33 mouse cellular contexts compared by ENCODE assay signal in genomic region chr5:90590676-90591075, GRCm38 (mm10). TPM values are rescaled to one million over a fixed set of nuclear protein-coding genes. Genes with fewer than 3 reads are reported as not detected.
A peak's percentile ranks its signal among the peaks of the same experiment; 100 is the strongest.
DNase-seq lines count a peak whose midpoint lies in the region; ATAC-seq and TF ChIP-seq lines count a peak whose summit lies in the region.
"Had no signal": no experiment of that assay in that cellular context is flagged by ENCODE, and none has a peak within 500 bp of the region (broad histone marks: within the 10 kb centered on the region; RNA-seq: fewer than 3 reads in every experiment).

No protein-coding gene starts in this region.

- DNase-seq in cerebellum, postnatal 10 days, result peak; percentile 9 to 20
- DNase-seq in cerebellum, adult 11 months, result no peak
- DNase-seq in kidney, postnatal 14 days, result peak; percentile 26
- DNase-seq in kidney, postnatal 4 days, result no peak
- peak; percentile 11 for DNase-seq in brain, embryonic 14.5 days (ENCODE audit: low read depth)
- DNase-seq: adrenal gland, adult 8-10 months; adrenal gland, postnatal 25 days; B cell, adult 2 months; cerebellum, adult 2 months; cerebellum, adult 9-11 months; cerebellum, postnatal 36 days; embryo, embryonic 11 days; forebrain, postnatal 0 days; gastrocnemius, adult 2 months; gastrocnemius, postnatal 14 days; heart, adult 11 months; heart, postnatal 14 days; heart, postnatal 4 days had no signal

- no peak for TF ChIP-seq CTCF in brain, embryonic 14.5 days (IDR thresholded peaks at IDR 0.05; ENCODE audit: borderline replicate concordance, extremely low read depth, insufficient read depth, insufficient read length)

- no peak for TF ChIP-seq POLR2A in brain, embryonic 14.5 days (IDR thresholded peaks at IDR 0.05; ENCODE audit: borderline replicate concordance, extremely low read depth, insufficient read depth, insufficient read length, poor library complexity, severe bottlenecking)

- no peak for ATAC-seq in erythroblast, adult 5-6 weeks (replicated peaks; ENCODE audit: low FRiP score, poor library complexity, severe bottlenecking)
- ATAC-seq: activated CD4-positive, CD25-positive, alpha-beta regulatory T cell, adult 4 months; forebrain, embryonic 14.5 days; forebrain, postnatal 0 days; hindbrain, postnatal 0 days; inflammation-experienced regulatory T-cells, adult 6 months; intestine, embryonic 16.5 days had no signal

RNA-seq across cellular contexts. Expression of gene 5830473C10Rik, which starts 29.8 kb away (rescaled TPM):
- polyA plus RNA-seq in brain, embryonic 14.5 days (2012; rRNA removed), result 0.03 and 0.04 TPM in 2 replicates
- total RNA-seq in erythroblast, adult 5-6 weeks (2015; ENCODE audit: low replicate concordance), result not detected in 2 replicates
- total RNA-seq in erythroblast, adult 5-6 weeks (2017; ENCODE audit: low replicate concordance), result not detected in 2 replicates
- total RNA-seq: adrenal gland, adult 8-10 months; adrenal gland, postnatal 25 days; G1E; gastrocnemius, adult 2 months; gastrocnemius, postnatal 14 days; heart, adult 8-10 months; heart, postnatal 14 days; heart, postnatal 4 days; hindbrain, postnatal 0 days had no signal
- polyA plus RNA-seq: activated CD4-positive, CD25-positive, alpha-beta regulatory T cell, adult 4 months; cerebellum, adult 2 months; embryonic facial prominence, embryonic 10.5 days; embryonic facial prominence, embryonic 13.5 days; forebrain, embryonic 11.5 days; forebrain, embryonic 14.5 days; G1E; heart, embryonic 13.5 days; heart, embryonic 16.5 days; hindbrain, embryonic 11.5 days had no signal

RNA-seq across cellular contexts. Expression of gene Rassf6, which starts 49.8 kb away (rescaled TPM):
- polyA plus RNA-seq in brain, embryonic 14.5 days (2012; rRNA removed), result 0.79 and 1.1 TPM in 2 replicates
- not detected in 2 replicates for total RNA-seq in erythroblast, adult 5-6 weeks (2015; ENCODE audit: low replicate concordance)
- total RNA-seq in erythroblast, adult 5-6 weeks (2017; ENCODE audit: low replicate concordance), result not detected in 2 replicates
- total RNA-seq: G1E; gastrocnemius, adult 2 months; gastrocnemius, postnatal 14 days; gastrocnemius, postnatal 4 days; heart, adult 8-10 months; heart, postnatal 14 days had no signal
- polyA plus RNA-seq: G1E had no signal

Comparison
In these comparisons a context has a peak if more than half of its experiments do, and no peak if none do; other contexts are left out.
1. DNase-seq: peak in cerebellum, postnatal 10 days (2 of 2), kidney, postnatal 14 days (single experiment) and brain, embryonic 14.5 days (single experiment); none in cerebellum, adult 11 months (single experiment) and kidney, postnatal 4 days (0 of 2).